Mouse (Mus musculus) embryonic facial prominence, embryonic 15.5 days (tissue): Measurements from ENCODE around the gene Chrm5. TPM values are rescaled to one million over a fixed set of nuclear protein-coding genes. Genes with fewer than 3 reads are reported as not detected.

ENCODE experiments used
- ATAC-seq: fragments of 200-750 bp; cut with Nextera tagmentation; 2 replicates; pipeline ENCODE4 v1.8.0; 2017; ENCODE audit warnings: low read depth, moderate TSS enrichment; ENCODE audit not compliant: insufficient number of reproducible peaks, low FRiP score, low TSS enrichment
- H3K27ac ChIP-seq: fragments of 300-500 bp; sonication (generic); replicated peaks from 2 replicates; pipeline ENCODE4 v1.5.1; 2015; ENCODE audit warnings: mild to moderate bottlenecking, inconsistent platforms
- H3K27me3 ChIP-seq: fragments of 300-500 bp; sonication (generic); 2 replicates; pipeline ENCODE4 v1.6.1; 2015; ENCODE audit warnings: inconsistent platforms
- H3K36me3 ChIP-seq: fragments of 300-500 bp; sonication (generic); 2 replicates; pipeline ENCODE4 v1.6.1; 2015; ENCODE audit warnings: mild to moderate bottlenecking, inconsistent platforms
- H3K4me1 ChIP-seq: fragments of 300-500 bp; sonication (generic); 2 replicates; pipeline ENCODE4 v1.6.1; 2015; ENCODE audit warnings: inconsistent platforms
- H3K4me2 ChIP-seq: fragments of 300-500 bp; sonication (generic); replicated peaks from 2 replicates; pipeline ENCODE4 v1.6.1; 2015; ENCODE audit warnings: mild to moderate bottlenecking, inconsistent platforms
- H3K4me3 ChIP-seq: fragments of 300-500 bp; sonication (generic); replicated peaks from 2 replicates; pipeline ENCODE4 v1.5.1; 2015; ENCODE audit warnings: mild to moderate bottlenecking, inconsistent platforms
- H3K9ac ChIP-seq: fragments of 300-500 bp; sonication (generic); 2 replicates; pipeline ENCODE4 v1.6.1; 2015; ENCODE audit warnings: inconsistent platforms
- H3K9me3 ChIP-seq: fragments of 300-500 bp; sonication (generic); replicated peaks from 2 replicates; pipeline ENCODE4 v1.6.1; 2016; ENCODE audit warnings: inconsistent platforms
- WGBS: fragments of 180-500 bp; shearing (Covaris S2); methylation state at CpG from one replicate; pipeline ENCODE4 v1.1.7; 2015; 5-methylcytosine and 5-hydroxymethylcytosine counted together
- polyA plus RNA-seq: library from polyadenylated mRNA; unstranded; fragments of >200 nt; fragmentation: Nextera tagmentation; extraction: Ambion mirVana; gene quantifications from 2 replicates; pipeline ENCODE4 v1.2.1, GENCODE M21; 2015

Chrm5 gene
- polyA plus RNA-seq, 1 experiment from 2014 or later = not detected

GRCm38 (mm10) chr2:112501209-112501608 is 20.6 kb upstream of the Chrm5 start:
- peak; percentile 80; the same call in 1 of the 2 replicates for ATAC-seq
- H3K36me3 ChIP-seq = no peaks in the 10 kb centered on the region
- H3K4me3 ChIP-seq = no peak overlapping the region
- H3K9ac ChIP-seq = no peak overlapping the region
- no peak overlapping the region for H3K27ac ChIP-seq
- no peak overlapping the region for H3K4me2 ChIP-seq
- H3K9me3 ChIP-seq = no peaks in the 10 kb centered on the region
- no peaks in the 10 kb centered on the region for H3K27me3 ChIP-seq
- 0 out of 2 replicates have a peak, but pooled peaks cover 4% of the 10 kb centered on the region for H3K4me1 ChIP-seq
- WGBS = 3% methylated on average over 6 of the region's 6 CpGs

GRCm38 (mm10) chr2:112497851-112498250 is 17.3 kb upstream of the Chrm5 start:
- WGBS = 69% methylated on average over 7 of the region's 7 CpGs
- ATAC-seq = no peak
- no peaks in the 10 kb centered on the region for H3K27me3 ChIP-seq

GRCm38 (mm10) chr2:112493539-112494260 is 13.1 kb upstream of the Chrm5 start:
- Histone ChIP-seq H3K9ac (peak overlapping the region; percentile 95), H3K4me3 (peak overlapping the region; percentile 78), H3K27me3 (no peaks in the 10 kb centered on the region), H3K27ac (peak overlapping the region; percentile 98), H3K4me1 (peaks cover 13% of the 10 kb centered on the region), H3K4me2 (peak overlapping the region; percentile 67), H3K9me3 (no peaks in the 10 kb centered on the region), H3K36me3 (no peaks in the 10 kb centered on the region)
- ATAC-seq = no peak
- 42% methylated on average over 11 of the region's 11 CpGs for WGBS

More at GRCm38 (mm10) chr2:112497851-112498250, 17.3 kb upstream of the Chrm5 start:
- no peak overlapping the region for H3K4me3 ChIP-seq
- H3K9ac ChIP-seq = no peak overlapping the region
- H3K4me1 ChIP-seq = peaks cover 9% of the 10 kb centered on the region; the same call in 1 of the 2 replicates
- no peak overlapping the region for H3K27ac ChIP-seq
- H3K36me3 ChIP-seq = no peaks in the 10 kb centered on the region
- no peak overlapping the region for H3K4me2 ChIP-seq
- no peaks in the 10 kb centered on the region for H3K9me3 ChIP-seq

- H3K9me3 ChIP-seq = no peaks in the 10 kb centered on the region
- peak within 1 kb of the TSS; percentile 98 for H3K27ac ChIP-seq
- peak within 1 kb of the TSS; percentile 95 for H3K9ac ChIP-seq
- no peaks in the 10 kb centered on the region for H3K27me3 ChIP-seq
- peak within 1 kb of the TSS; percentile 78 for H3K4me3 ChIP-seq
- H3K4me2 ChIP-seq = peak within 1 kb of the TSS; percentile 67
- ATAC-seq = peak; percentile 94
- WGBS = under 1% methylated on average over 62 of the region's 87 CpGs
- peaks cover 13% of the 10 kb centered on the region for H3K4me1 ChIP-seq
- no peaks in the 10 kb centered on the region for H3K36me3 ChIP-seq
Observed at GRCm38 (mm10) chr2:112492856-112493538, 12.4 kb upstream of the Chrm5 start, which contains the start of gene Aven. Gene Aven (plus strand): TSS chr2:112492964.

GRCm38 (mm10) chr2:112492431-112492855 is 11.9 kb upstream of the Chrm5 start:
- Histone ChIP-seq H3K36me3 (no peaks in the 10 kb centered on the region), H3K27ac (peak overlapping the region; percentile 98), H3K4me2 (peak overlapping the region; percentile 67), H3K4me1 (peaks cover 13% of the 10 kb centered on the region), H3K4me3 (peak overlapping the region; percentile 78), H3K27me3 (no peaks in the 10 kb centered on the region), H3K9ac (peak overlapping the region; percentile 95), H3K9me3 (no peaks in the 10 kb centered on the region)
- peak; percentile 12; the same call in 1 of the 2 replicates for ATAC-seq
- WGBS = 4% methylated on average over 9 of the region's 9 CpGs

GRCm38 (mm10) chr2:112491629-112492028 is 11.1 kb upstream of the Chrm5 start:
- H3K9me3 ChIP-seq = no peaks in the 10 kb centered on the region
- ATAC-seq = no peak

GRCm38 (mm10) chr2:112490483-112491196 is 10.1 kb upstream of the Chrm5 start:
- no peak overlapping the region for H3K9ac ChIP-seq
- 69% methylated on average over 11 of the region's 11 CpGs for WGBS
- H3K36me3 ChIP-seq = no peaks in the 10 kb centered on the region
- no peak overlapping the region for H3K4me2 ChIP-seq
- ATAC-seq = no peak
- H3K9me3 ChIP-seq = no peaks in the 10 kb centered on the region
- no peak overlapping the region for H3K27ac ChIP-seq
- no peak overlapping the region for H3K4me3 ChIP-seq
- H3K27me3 ChIP-seq = no peaks in the 10 kb centered on the region
- H3K4me1 ChIP-seq = peaks cover 13% of the 10 kb centered on the region

More at GRCm38 (mm10) chr2:112491629-112492028, 11.1 kb upstream of the Chrm5 start:
- no peak overlapping the region for H3K4me3 ChIP-seq
- H3K9ac ChIP-seq = no peak overlapping the region
- H3K27me3 ChIP-seq = no peaks in the 10 kb centered on the region
- H3K27ac ChIP-seq = no peak overlapping the region
- H3K4me1 ChIP-seq = peaks cover 13% of the 10 kb centered on the region
- WGBS = 61% methylated on average over 5 of the region's 5 CpGs
- H3K36me3 ChIP-seq = no peaks in the 10 kb centered on the region
- H3K4me2 ChIP-seq = no peak overlapping the region

- no peaks in the 10 kb centered on the region for H3K36me3 ChIP-seq
- no peak overlapping the region for H3K27ac ChIP-seq
- no peaks in the 10 kb centered on the region for H3K4me1 ChIP-seq
- peak; percentile 34; the same call in 1 of the 2 replicates for ATAC-seq
- H3K9ac ChIP-seq = no peak overlapping the region
- H3K4me2 ChIP-seq = no peak overlapping the region
- H3K9me3 ChIP-seq = no peaks in the 10 kb centered on the region
- H3K4me3 ChIP-seq = no peak overlapping the region
- WGBS = 50% methylated on average over 2 of the region's 2 CpGs
- H3K27me3 ChIP-seq = no peaks in the 10 kb centered on the region
Observed at GRCm38 (mm10) chr2:112484886-112485285, 4.3 kb upstream of the Chrm5 start.

GRCm38 (mm10) chr2:112483334-112483651 is 2.7 kb upstream of the Chrm5 start:
- Histone ChIP-seq H3K4me2 (no peak overlapping the region), H3K27me3 (no peaks in the 10 kb centered on the region), H3K36me3 (no peaks in the 10 kb centered on the region), H3K27ac (no peak overlapping the region), H3K4me3 (no peak overlapping the region), H3K9me3 (no peaks in the 10 kb centered on the region), H3K9ac (no peak overlapping the region), H3K4me1 (no peaks in the 10 kb centered on the region)
- no peak for ATAC-seq
- 69% methylated on average over 2 of the region's 2 CpGs for WGBS

- H3K4me1 ChIP-seq = no peaks in the 10 kb centered on the region
- H3K4me3 ChIP-seq = no peak overlapping the region
- H3K9me3 ChIP-seq = no peaks in the 10 kb centered on the region
- H3K9ac ChIP-seq = no peak overlapping the region
- no peaks in the 10 kb centered on the region for H3K27me3 ChIP-seq
- H3K4me2 ChIP-seq = no peak overlapping the region
- no peak overlapping the region for H3K27ac ChIP-seq
- no peak for ATAC-seq
- 67% methylated on average over 5 of the region's 5 CpGs for WGBS
- no peaks in the 10 kb centered on the region for H3K36me3 ChIP-seq
Observed at GRCm38 (mm10) chr2:112482533-112483333, 2.2 kb upstream of the Chrm5 start.
